Mouse (Mus musculus) E14TG2a.4 (cell line): Measurements from ENCODE around the gene Hmcn2.

Experiments used
- H3K27me3 ChIP-seq: 2 replicates; pipeline ENCODE4 v1.6.1; 2014; ENCODE audit warnings: low read length, control low read depth; ENCODE audit not compliant: insufficient read depth
- H3K36me3 ChIP-seq: 2 replicates; pipeline ENCODE4 v1.6.1; 2014; ENCODE audit warnings: low read length, control low read depth; ENCODE audit not compliant: insufficient read depth
- H3K4me1 ChIP-seq: replicated peaks from 2 replicates; pipeline ENCODE4 v1.6.1; 2014; ENCODE audit warnings: low read depth, low read length, control low read depth
- H3K4me3 ChIP-seq: replicated peaks from 2 replicates; pipeline ENCODE4 v1.5.1; 2014; ENCODE audit warnings: mild to moderate bottlenecking, low read length
- H3K9me3 ChIP-seq: 2 replicates; pipeline ENCODE4 v1.6.1; 2014; ENCODE audit warnings: low read length, control low read depth
- CTCF ChIP-seq: conservative IDR thresholded peaks from 2 replicates; pipeline ENCODE4 v1.5.1; 2014; ENCODE audit warnings: low read length
- NANOG ChIP-seq: IDR thresholded peaks from 2 replicates; pipeline ENCODE4 v1.6.1; 2014; ENCODE audit warnings: borderline replicate concordance, low read length, mixed read lengths
- POU5F1 ChIP-seq: IDR thresholded peaks from 2 replicates; pipeline ENCODE4 v1.6.1; 2014; ENCODE audit warnings: low read length, borderline replicate concordance

The Hmcn2 gene

GRCm38 (mm10) chr2:31449902-31450301 is 135.7 kb downstream of the Hmcn2 start:
- Histone ChIP-seq H3K9me3 (no peaks in the 10 kb centered on the region), H3K4me1 (peaks cover 54% of the 10 kb centered on the region), H3K4me3 (no peak overlapping the region), H3K27me3 (peaks cover 8% of the 10 kb centered on the region), H3K36me3 (no peaks in the 10 kb centered on the region)
- TF ChIP-seq NANOG: no peak
- TF ChIP-seq CTCF: no peak
- no peak for TF ChIP-seq POU5F1

- peaks cover 61% of the 10 kb centered on the region for H3K4me1 ChIP-seq
- no peaks in the 10 kb centered on the region for H3K36me3 ChIP-seq
Measured at GRCm38 (mm10) chr2:31450661-31451060, 136.4 kb downstream of the Hmcn2 start.

GRCm38 (mm10) chr2:31451530-31451929 is 137.3 kb downstream of the Hmcn2 start:
- no peaks in the 10 kb centered on the region for H3K9me3 ChIP-seq
- H3K4me1 ChIP-seq: peaks cover 64% of the 10 kb centered on the region
- H3K36me3 ChIP-seq: no peaks in the 10 kb centered on the region
- peaks cover 12% of the 10 kb centered on the region for H3K27me3 ChIP-seq
- no peak overlapping the region for H3K4me3 ChIP-seq
- no peak for TF ChIP-seq NANOG
- no peak for TF ChIP-seq CTCF
- TF ChIP-seq POU5F1: no peak

More at GRCm38 (mm10) chr2:31450661-31451060, 136.4 kb downstream of the Hmcn2 start:
- H3K9me3 ChIP-seq: no peaks in the 10 kb centered on the region
- no peak for TF ChIP-seq POU5F1
- no peak for TF ChIP-seq CTCF
- no peak overlapping the region for H3K4me3 ChIP-seq
- peaks cover 8% of the 10 kb centered on the region for H3K27me3 ChIP-seq

GRCm38 (mm10) chr2:31453011-31453410 is 138.8 kb downstream of the Hmcn2 start:
- Histone ChIP-seq H3K36me3 (peaks cover 5% of the 10 kb centered on the region), H3K27me3 (peaks cover 24% of the 10 kb centered on the region), H3K4me1 (peaks cover 71% of the 10 kb centered on the region), H3K9me3 (no peaks in the 10 kb centered on the region), H3K4me3 (peak overlapping the region; percentile 68)
- no peak for TF ChIP-seq POU5F1
- no peak for TF ChIP-seq CTCF
- TF ChIP-seq NANOG: no peak

- no peak for TF ChIP-seq NANOG
- no peak for TF ChIP-seq POU5F1
- TF ChIP-seq CTCF: no peak
- H3K4me1 ChIP-seq: peaks cover 78% of the 10 kb centered on the region
- no peaks in the 10 kb centered on the region for H3K9me3 ChIP-seq
- H3K4me3 ChIP-seq: peak overlapping the region; percentile 68
- H3K36me3 ChIP-seq: peaks cover 5% of the 10 kb centered on the region
- H3K27me3 ChIP-seq: peaks cover 30% of the 10 kb centered on the region
Measured at GRCm38 (mm10) chr2:31453559-31454177, 139.5 kb downstream of the Hmcn2 start.

GRCm38 (mm10) chr2:31454280-31454679 is 140.1 kb downstream of the Hmcn2 start:
- H3K36me3 ChIP-seq: peaks cover 5% of the 10 kb centered on the region
- H3K4me1 ChIP-seq: peaks cover 83% of the 10 kb centered on the region
- H3K4me3 ChIP-seq: peak overlapping the region; percentile 73
- TF ChIP-seq POU5F1 (no peak), CTCF (no peak), NANOG (no peak)
- H3K27me3 ChIP-seq: peaks cover 36% of the 10 kb centered on the region
- no peaks in the 10 kb centered on the region for H3K9me3 ChIP-seq

- no peak for TF ChIP-seq POU5F1
- TF ChIP-seq CTCF: no peak
- TF ChIP-seq NANOG: no peak
- Histone ChIP-seq H3K27me3 (peaks cover 46% of the 10 kb centered on the region), H3K36me3 (peaks cover 5% of the 10 kb centered on the region), H3K4me1 (peaks cover 90% of the 10 kb centered on the region), H3K9me3 (no peaks in the 10 kb centered on the region), H3K4me3 (peak overlapping the region; percentile 73)
Measured at GRCm38 (mm10) chr2:31455418-31455817, 141.2 kb downstream of the Hmcn2 start.

GRCm38 (mm10) chr2:31458460-31458859 is 144.2 kb downstream of the Hmcn2 start:
- no peaks in the 10 kb centered on the region for H3K9me3 ChIP-seq
- peaks cover 62% of the 10 kb centered on the region for H3K27me3 ChIP-seq
- H3K36me3 ChIP-seq: peaks cover 5% of the 10 kb centered on the region
- H3K4me3 ChIP-seq: peak overlapping the region; percentile 35; the same call in 1 of the 2 replicates
- peaks cover 74% of the 10 kb centered on the region for H3K4me1 ChIP-seq
- TF ChIP-seq POU5F1 (no peak), NANOG (no peak), CTCF (no peak)
